Mouse (Mus musculus) C2C12 (cell line): Measurements from ENCODE around the gene 1500009C09Rik. TPM values are rescaled to one million over a fixed set of nuclear protein-coding genes. Genes with fewer than 3 reads are reported as not detected.

ENCODE experiments used
- H3K27me3 ChIP-seq: one replicate; pipeline ENCODE4 v1.6.1; 2011; ENCODE audit not compliant: control insufficient read depth, insufficient read depth, insufficient read length
- H3K36me3 ChIP-seq: one replicate; pipeline ENCODE4 v1.6.1; 2011; ENCODE audit not compliant: control insufficient read depth, insufficient read depth
- H3K4me3 ChIP-seq: one replicate; pipeline ENCODE4 v1.5.1; 2011; ENCODE audit warnings: mild to moderate bottlenecking, control low read depth; ENCODE audit not compliant: poor library complexity, insufficient read depth, severe bottlenecking
- H3K79me2 ChIP-seq: one replicate; pipeline ENCODE4 v1.6.1; 2011; ENCODE audit not compliant: control insufficient read depth, insufficient read depth
- H3K79me3 ChIP-seq: one replicate; pipeline ENCODE4 v1.6.1; 2011; ENCODE audit warnings: low read depth, control low read depth
- H3ac ChIP-seq: one replicate; pipeline ENCODE3; 2011; ENCODE audit warnings: low read depth; ENCODE audit not compliant: control insufficient read depth, insufficient read length
- CEBPB ChIP-seq: IDR thresholded peaks from one replicate; pipeline ENCODE4 v1.6.1; 2011; ENCODE audit warnings: low read depth, mild to moderate bottlenecking, control low read depth, moderate library complexity
- CTCF ChIP-seq: IDR thresholded peaks from one replicate; pipeline ENCODE4 v1.5.1; 2011; ENCODE audit not compliant: control insufficient read depth, insufficient read depth, insufficient read length
- FOSL1 ChIP-seq: IDR thresholded peaks from one replicate; pipeline ENCODE4 v1.8.0; 2011; ENCODE audit warnings: mild to moderate bottlenecking, low read length; ENCODE audit not compliant: poor library complexity, insufficient read depth, severe bottlenecking
- MAX ChIP-seq: IDR thresholded peaks from one replicate; pipeline ENCODE4 v1.6.1; 2011; ENCODE audit warnings: mild to moderate bottlenecking, control low read depth
- MYOD1 ChIP-seq: IDR thresholded peaks from one replicate; pipeline ENCODE4 v1.6.1; 2011; ENCODE audit warnings: low read depth; ENCODE audit not compliant: control insufficient read depth, insufficient read length
- MYOG ChIP-seq: IDR thresholded peaks from one replicate; pipeline ENCODE4 v1.6.1; 2011; ENCODE audit not compliant: control insufficient read depth, insufficient read length; ENCODE audit errors: extremely low read depth
- USF1 ChIP-seq: IDR thresholded peaks from one replicate; pipeline ENCODE4 v1.6.1; 2011; ENCODE audit warnings: low read depth, mild to moderate bottlenecking, control low read depth, moderate library complexity
- long read RNA-seq, 2 experiments: library from polyadenylated mRNA; unstranded; transcript quantifications; one replicate each; pipeline ENCODE4 v2.0.0; 2019 to 2020
- polyA plus RNA-seq: library from polyadenylated mRNA; unstranded; fragments of >200 nt; fragmentation: generic; extraction: Trizol; gene quantifications from one replicate; pipeline ENCODE4 v1.2.1, GENCODE M21; 2012; ENCODE audit warnings: missing spikeins

Gene 1500009C09Rik
- not detected for polyA plus RNA-seq
- long read RNA-seq, experiment 1, result 0 reads
- long read RNA-seq, experiment 2, result 0 reads

DNA sequence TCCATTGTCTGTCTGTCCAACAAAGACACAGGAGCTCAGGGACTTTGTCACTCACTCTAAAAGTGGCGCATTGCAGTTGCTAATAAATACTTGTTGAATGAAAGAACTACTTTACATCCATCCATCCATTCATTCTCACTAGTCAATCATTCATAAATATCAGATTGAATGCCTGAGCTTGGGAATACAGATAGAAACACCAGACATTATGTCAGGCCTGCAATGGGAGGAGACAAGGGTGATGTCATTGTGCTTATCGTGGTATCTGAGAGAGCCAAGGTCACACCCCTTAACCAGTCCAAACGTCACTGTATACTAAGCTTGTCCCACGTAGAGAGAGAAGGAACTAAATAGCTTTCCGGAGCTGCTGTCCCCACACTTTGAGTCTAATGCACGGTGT, at the start of gene 1500009C09Rik:
1500009C09Rik (plus strand) TSS at position 301 of the 400 bp plus-strand sequence.
- Histone ChIP-seq H3ac (no peak within 1 kb of the TSS), H3K4me3 (no peak within 1 kb of the TSS), H3K79me2 (no peaks in the 10 kb centered on the region), H3K36me3 (no peaks in the 10 kb centered on the region), H3K79me3 (no peaks in the 10 kb centered on the region), H3K27me3 (peaks cover 12% of the 10 kb centered on the region)
- no peak for TF ChIP-seq MYOG
- TF ChIP-seq FOSL1, result no peak
- no peak for TF ChIP-seq CTCF
- no peak for TF ChIP-seq MYOD1
- TF ChIP-seq USF1, result no peak
- no peak for TF ChIP-seq CEBPB
- no peak for TF ChIP-seq MAX

DNA sequence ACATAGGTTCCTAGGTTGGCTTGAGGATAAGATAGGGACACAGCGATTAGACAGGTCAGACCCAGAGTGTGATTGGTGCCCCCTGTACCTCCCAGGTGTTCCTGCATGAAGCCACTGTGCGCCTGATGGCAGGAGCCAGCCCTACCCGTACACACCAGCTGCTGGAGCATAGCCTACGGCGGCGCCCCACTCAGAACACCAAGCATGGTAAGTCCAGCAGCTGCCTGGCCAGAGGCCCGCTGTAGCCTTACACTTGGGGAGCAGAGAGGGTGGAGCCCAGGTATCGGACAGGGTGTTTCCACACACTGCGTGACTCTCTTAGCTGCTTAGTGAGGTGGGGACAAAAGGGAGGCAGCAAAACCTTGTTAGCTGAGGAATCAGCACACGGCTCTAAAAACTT, 49.1 kb upstream of the 1500009C09Rik start:
- H3ac ChIP-seq, result no peak overlapping the region
- H3K36me3 ChIP-seq, result peaks cover 85% of the 10 kb centered on the region
- no peaks in the 10 kb centered on the region for H3K79me2 ChIP-seq
- TF ChIP-seq USF1 (no peak), CTCF (no peak), CEBPB (no peak), MYOG (no peak), MAX (no peak), FOSL1 (no peak), MYOD1 (no peak)
- H3K79me3 ChIP-seq, result no peaks in the 10 kb centered on the region
- no peaks in the 10 kb centered on the region for H3K27me3 ChIP-seq
- no peak overlapping the region for H3K4me3 ChIP-seq

DNA sequence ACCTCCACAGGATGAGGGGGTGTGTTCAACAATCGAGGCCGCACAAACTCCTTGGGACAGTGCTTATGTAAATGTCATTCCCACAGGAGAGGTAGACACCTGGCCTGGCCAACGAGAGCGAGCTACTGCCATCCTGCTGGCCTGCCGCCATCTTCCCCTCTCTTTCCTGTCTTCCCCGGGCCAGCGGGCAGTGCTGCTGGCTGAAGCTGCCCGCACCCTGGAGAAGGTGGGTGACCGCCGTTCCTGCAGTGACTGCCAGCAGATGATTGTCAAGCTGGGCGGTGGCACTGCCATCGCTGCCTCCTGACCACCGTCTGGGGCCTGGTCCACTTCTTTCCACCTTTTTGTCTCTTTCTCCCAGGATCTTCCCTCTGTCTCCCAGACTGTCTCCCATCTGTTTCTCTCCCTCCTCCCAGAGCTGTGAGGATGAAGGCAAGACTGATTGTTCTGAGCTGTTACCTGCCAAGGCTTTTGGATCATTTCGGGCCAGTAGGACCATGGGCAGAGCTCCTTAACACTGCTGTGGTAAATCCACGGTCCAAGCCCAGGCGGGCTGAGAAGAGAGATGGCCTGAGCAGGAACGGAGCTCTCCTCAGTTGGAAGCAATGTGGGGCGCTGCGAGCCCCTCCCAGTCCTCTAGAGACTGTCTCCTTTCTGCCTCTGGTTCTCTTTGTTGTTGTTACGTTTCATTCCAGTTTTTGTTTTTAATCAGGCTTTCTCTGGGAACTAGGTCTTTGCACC, 48.4 kb upstream of the 1500009C09Rik start:
- Histone ChIP-seq H3K4me3 (no peak overlapping the region), H3K79me3 (no peaks in the 10 kb centered on the region), H3K79me2 (no peaks in the 10 kb centered on the region), H3ac (no peak overlapping the region), H3K36me3 (peaks cover 78% of the 10 kb centered on the region), H3K27me3 (no peaks in the 10 kb centered on the region)
- TF ChIP-seq CEBPB (no peak), MAX (no peak), CTCF (no peak), FOSL1 (no peak), USF1 (no peak), MYOG (no peak), MYOD1 (no peak)

DNA sequence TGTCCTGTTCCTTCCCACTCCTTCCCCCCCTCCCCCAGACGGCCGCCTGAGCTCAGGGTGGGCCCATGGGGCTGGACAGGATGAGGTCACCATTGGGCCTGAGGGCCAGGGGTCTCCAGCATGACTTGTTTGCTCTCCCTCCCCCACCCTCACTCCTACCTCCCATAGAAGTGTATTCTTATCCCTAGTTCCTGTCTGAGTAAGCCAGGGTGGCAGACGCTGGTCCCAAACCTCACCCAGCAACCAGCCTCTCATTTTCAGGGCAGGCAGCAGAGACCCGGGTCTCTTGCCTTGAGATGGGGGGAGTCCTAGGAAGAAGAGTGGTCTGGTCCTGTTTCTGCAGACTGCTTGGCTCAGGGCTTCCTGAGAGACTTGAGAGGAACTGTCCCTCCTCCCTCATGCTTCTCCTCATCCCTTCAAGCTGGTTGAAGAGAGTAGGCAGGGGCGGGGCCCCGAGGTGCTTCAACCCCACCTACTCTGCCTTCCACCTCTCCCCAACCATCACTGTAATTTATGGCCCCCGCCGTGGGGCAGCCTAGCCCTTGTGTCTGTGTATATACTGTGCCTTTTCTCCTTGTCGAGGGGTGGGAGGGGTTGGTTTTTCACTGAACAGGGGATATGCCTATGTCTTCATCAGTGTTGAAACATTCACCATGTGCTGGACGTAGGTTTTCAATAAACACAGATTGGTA, 47.4 kb upstream of the 1500009C09Rik start:
- peaks cover 68% of the 10 kb centered on the region for H3K36me3 ChIP-seq
- no peaks in the 10 kb centered on the region for H3K79me2 ChIP-seq
- TF ChIP-seq MYOG, result no peak
- TF ChIP-seq USF1, result no peak
- no peak for TF ChIP-seq CTCF
- no peak for TF ChIP-seq FOSL1
- TF ChIP-seq MAX, result no peak
- no peak for TF ChIP-seq CEBPB
- no peak for TF ChIP-seq MYOD1
- no peak overlapping the region for H3ac ChIP-seq
- no peaks in the 10 kb centered on the region for H3K79me3 ChIP-seq
- H3K27me3 ChIP-seq, result no peaks in the 10 kb centered on the region
- no peak overlapping the region for H3K4me3 ChIP-seq

DNA sequence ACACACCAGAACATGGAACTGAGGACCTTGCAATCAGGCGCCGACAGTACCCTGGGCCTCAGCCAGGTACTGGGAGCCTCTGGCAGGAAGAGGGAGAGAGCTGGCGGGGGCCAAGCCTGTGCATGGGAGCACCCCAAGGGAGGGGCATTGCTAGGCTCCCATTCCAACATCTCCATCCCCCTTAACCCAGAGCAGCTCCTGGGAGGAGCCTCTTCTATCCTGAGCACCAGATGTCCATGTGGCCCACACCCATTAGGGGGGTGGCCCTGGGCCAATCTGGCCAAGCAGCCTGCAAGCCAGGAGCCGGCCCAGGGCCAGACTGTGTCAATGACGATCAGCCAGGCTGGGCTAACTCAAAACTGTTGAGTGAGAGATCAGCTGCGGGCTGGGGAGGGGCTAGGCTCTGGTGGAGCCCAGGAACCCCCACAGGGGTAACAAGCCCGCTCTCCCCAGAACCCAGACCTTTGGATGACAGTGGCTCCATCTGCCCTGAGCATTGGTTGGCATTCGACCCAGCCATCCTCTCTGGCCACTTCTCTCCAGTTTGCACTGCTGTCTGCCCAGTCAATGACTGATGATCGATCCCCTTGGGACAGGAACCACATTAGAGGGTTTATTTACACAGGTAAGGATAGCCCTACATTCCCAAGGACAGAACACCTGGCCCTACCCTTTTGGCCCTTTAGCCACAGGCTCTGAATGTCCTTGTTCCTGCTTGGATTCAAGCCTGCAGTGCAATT, 45.7 kb upstream of the 1500009C09Rik start:
- Histone ChIP-seq H3K79me3 (no peaks in the 10 kb centered on the region), H3K36me3 (peaks cover 50% of the 10 kb centered on the region), H3K4me3 (no peak overlapping the region), H3K79me2 (no peaks in the 10 kb centered on the region), H3ac (no peak overlapping the region), H3K27me3 (peaks cover 9% of the 10 kb centered on the region)
- no peak for TF ChIP-seq MYOD1
- no peak for TF ChIP-seq FOSL1
- no peak for TF ChIP-seq CTCF
- TF ChIP-seq CEBPB, result no peak
